Mouse (Mus musculus): ENCODE results near the gene Hdac9. TPM values are rescaled to one million over a fixed set of nuclear protein-coding genes. Genes with fewer than 3 reads are reported as not detected.
"Not testable (repeated sequence)": the region's sequence is repeated elsewhere in the genome, so short reads cannot be mapped to it uniquely, and the experiment has no call there.

Hdac9 gene
- total RNA-seq, 2 experiments from 2014 or later, result 3.6 to 4.0 TPM

DNA sequence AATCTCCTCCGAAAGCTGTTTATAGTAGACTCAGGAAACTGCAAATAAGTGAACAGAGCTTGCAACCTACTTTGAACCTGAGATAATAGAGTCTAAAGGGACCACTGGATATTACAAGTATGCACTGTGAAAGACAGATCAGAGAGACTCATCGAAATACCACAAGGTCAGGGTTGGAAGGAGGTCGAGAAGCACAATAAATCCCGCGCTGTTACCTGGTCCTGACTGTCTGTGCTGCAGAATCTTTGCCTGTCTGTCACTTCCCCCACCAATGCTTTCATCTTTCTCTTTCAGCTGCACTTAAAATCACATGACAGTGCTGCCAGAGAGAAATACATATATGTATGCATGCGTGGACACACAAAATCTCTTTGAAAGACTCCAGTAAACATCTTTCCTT is 760.6 kb downstream of the Hdac9 start:
- DNase-seq (ENCODE audit: low spot score in 2 of 2), result no peak

DNA sequence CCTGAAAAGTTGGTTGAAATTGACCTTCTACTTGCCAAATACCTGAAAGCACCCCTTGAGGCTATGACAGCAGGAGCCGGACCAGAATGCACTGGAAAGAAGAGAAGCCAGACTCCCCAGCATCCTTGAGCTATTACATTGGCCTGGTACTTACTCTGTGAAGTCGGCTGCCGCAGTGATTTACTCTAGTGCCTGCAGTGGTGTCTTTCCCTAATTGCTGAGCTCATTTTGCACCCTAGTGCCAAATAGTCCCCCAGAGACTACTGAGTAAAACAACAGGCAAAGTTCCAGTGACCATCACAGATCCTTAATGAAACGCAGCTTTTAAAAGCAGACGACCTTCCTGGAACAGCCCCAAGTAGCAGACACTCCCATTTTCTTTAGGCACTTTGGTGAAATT is 761.2 kb downstream of the Hdac9 start:
- no peak for DNase-seq (ENCODE audit: low spot score in 2 of 2)

DNA sequence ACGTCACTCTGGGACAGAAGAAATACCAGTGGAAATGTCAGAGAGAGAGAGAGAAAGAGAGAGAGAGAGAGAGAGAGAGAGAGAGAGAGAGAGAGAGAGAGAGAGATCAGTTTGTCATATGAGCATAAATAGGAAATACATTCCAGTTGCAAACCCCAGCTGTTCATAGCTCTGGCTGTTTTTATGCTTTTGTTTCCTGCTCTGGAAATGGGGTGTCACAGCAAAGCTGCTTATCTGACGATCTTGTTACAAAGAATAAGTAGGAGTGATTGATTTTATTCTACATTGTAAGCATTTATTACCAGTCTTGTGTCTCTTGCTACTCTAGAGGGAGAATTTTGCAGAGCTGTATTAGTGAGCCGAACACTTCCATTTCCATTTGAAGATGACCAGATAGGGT is 762.1 kb downstream of the Hdac9 start:
- no peak for DNase-seq (ENCODE audit: low spot score in 2 of 2)

DNA sequence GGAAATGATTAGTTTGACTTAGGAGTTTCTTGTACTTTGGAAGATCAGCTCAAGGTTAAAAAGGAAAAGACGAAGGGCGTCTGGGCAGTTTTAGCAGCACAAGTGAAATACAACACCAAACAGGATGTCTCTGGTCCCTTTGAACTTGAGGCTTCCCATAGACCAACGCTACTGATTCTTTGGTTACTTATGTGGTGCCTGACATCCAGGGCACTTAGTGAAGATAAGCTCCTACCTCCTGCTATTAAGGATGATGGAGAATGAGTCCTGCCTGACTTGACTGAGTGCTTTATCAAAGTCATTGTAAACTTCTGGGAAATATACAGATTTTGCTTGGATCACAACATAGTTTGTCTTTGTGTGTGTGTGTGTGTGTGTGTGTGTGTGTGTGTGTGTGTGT is 765.6 kb downstream of the Hdac9 start:
- no peak for DNase-seq (ENCODE audit: low spot score in 2 of 2)

DNA sequence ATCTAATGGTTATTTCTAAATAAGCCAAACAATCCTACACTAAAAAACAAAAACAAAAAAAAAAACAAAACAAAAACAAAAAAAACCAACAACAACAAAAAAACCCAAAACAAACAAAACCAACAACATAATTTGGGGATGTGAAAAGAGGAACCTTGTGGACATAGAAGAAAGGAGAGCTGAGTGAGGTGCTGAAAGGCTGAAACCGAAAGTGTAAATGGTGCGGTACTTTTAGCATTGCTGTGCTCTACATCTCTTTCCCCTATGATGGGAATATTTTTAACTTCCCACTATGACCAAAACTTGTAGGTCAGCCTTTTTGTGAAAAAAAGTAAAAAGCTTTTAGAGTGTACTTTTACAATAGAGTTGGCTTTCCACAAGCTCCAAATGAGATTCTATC is 774.2 kb downstream of the Hdac9 start:
- no peak for DNase-seq (ENCODE audit: low spot score in 2 of 2)

DNA sequence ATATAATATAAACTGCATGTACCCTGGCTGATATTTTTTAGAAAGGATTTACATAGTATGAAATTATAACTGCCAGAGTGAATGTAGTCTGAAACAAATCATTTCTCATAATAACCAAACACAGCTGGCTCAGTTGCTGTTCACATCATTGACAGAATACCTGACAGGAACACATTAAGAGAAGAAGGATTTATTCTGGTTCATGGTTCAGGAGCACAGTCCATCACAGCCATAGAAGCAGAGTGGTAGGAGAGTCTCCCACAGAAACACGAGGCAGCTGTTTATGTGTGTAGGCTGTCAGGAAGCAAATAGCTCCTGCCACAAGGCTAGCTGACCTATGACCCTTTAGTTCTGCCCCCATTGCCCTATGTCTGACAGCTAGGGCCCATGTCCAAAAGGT is 803.6 kb downstream of the Hdac9 start:
- DNase-seq (ENCODE audit: low spot score in 2 of 2), result no peak

DNA sequence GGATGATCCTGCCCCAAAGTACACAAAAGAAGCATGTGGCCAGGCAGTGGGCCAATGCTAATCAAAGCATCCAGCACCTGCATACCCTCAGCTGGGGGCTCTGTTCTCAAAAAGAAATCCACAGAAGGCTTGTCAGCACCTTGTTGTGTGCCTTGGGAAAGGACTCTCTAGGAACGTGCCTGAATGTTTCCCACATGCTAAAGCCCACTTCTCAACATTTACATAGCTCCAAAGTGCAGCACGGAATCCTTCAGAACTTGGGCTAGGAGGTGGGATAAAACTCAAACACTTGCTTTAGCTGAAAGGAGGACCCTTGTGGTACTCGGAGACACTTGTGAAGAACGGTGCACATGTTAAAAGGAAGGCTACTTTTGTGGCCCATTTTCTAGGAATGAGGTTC is 823.9 kb downstream of the Hdac9 start:
- no peak for DNase-seq (ENCODE audit: low spot score in 2 of 2)

DNA sequence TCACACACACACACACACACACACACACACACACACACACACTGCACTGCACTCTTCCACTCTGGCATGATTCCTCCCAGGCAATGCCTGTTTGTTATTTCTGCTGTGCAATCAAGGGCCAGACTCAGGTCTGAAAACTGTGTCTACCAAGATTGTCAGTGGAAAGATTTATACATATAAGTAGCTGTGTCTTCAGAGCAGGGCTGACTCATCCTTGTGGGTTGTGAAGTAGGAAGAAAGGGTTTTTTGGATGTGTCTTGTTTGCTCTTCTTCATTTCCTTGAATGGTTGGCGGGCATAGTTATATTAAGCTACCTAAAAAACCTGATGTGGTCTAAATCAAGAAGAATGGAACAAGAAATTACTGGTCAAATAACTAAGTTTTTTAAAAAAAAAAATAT is 825.0 kb downstream of the Hdac9 start:
- DNase-seq (ENCODE audit: low spot score in 2 of 2), result no peak

DNA sequence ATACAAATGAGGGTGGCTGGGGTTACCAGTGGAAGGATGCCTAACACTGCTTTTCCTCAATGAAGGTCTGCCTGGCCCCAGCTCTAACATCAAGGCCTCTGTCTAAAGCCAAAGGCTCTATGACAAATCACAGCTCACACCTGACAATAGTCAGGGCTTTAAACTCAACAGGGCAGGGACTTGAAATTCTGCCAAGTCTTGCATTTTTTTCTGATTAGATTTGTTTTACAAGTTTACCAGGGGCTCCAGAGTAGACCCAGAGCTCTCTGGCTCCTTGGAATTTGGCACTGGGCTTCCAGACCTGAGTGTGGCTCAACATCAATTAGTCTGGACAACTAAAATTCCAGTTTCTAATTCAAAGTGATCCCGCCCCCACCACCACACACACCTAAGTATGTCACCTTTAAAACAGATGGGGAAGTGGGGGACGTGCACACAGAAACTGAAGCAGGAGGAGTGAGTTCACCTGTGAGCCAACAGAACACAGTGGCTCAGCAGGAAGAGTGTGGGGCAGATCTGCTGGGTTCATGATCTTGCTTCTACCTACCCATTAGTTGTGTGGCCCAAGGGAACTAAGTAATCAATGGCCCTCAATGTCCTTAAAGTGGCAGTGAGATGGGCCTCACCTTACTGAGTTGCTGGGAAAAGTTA is 829.5 kb downstream of the Hdac9 start:
- DNase-seq (ENCODE audit: low spot score in 2 of 2), result no peak

DNA sequence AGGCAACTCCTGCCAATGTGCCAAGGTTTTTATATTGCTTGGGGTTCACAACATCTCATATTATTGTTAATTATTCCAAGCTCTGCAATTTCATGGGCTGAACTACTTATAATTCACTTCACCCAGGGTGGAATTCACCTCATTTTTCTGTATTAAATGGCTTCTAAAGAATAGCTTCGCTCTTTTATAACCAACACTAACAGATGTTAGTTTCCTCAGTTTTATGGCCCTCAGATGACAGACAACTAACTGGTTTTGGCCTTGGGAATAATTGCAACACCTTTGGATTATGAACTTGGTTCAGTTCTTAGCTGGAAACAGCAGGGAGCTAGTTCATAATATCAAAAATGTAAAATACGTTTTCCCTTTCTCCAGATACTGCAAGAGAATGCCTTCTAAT is 839.9 kb downstream of the Hdac9 start:
- DNase-seq (ENCODE audit: low spot score in 2 of 2), result no peak

DNA sequence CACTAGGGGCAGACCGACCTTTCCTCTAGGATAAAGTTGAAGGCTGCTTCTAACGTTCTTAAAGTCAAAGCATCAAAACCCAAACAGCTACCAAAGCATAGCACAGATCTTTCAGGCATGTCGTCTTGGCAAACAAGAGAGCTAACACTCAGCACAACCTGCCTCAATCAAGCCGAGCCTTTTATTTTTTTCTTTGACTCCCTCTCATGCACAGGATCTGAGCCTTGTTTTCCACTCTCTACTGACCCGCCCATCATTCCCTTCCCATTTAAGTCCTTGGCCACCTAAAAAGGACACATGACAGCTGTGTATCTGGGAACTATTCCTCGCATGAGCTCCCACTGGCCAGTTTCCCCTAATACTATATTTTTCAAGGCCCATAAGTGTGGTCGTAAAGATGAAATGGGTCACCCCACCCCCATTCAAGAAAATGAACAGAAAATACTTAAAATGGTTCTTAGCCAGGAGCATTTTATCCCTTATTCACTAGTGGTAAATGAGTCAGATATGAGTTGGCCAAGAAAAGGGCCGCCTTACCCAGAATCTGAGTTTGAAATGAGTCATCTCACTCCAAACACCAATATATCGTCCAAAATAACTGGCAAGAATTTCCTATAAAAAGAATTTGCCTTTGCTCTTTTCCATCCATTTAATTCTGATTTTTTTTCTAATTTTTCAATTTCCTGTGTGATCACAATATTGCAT is 840.9 kb downstream of the Hdac9 start:
- DNase-seq (ENCODE audit: low spot score in 2 of 2), result no peak

DNA sequence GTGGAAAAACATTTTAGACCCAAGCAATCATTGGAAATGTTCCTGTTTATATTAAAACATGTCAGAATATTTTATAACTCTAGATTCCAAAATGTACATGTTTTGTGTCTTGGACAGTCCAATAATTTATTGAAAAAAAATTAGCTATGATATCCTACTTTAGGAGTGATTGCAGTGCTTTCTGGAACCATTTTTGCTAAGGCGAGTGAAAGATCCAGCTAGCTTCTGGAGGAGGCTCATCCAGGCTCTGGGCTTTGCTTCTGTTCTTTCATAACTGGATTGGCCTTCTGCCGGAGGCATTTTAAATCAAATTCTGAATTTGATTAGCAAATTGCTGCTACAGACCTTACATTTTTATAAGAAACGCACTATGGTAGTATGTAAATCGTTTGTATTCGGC is 864.4 kb downstream of the Hdac9 start:
- DNase-seq (ENCODE audit: low spot score in 2 of 2), result no peak

DNA sequence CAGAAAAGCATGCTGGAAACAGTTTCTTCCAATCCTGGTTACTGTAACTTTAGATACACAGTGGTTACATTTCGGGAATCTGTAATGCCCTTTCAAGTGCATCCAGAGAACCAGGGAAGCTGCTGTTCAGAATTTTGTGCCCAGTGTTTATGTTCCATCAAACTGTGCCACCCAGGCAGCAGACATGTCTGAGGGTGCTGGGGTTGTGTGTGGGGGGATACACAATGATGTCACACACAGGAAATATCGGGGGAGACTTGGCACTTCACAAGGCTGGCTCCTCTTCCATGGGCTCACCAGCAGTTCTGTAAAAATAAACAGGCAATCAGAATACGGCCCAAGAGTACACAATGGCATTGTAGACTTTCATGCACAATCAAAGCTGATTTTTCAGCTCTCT is 864.9 kb downstream of the Hdac9 start:
- DNase-seq (ENCODE audit: low spot score in 2 of 2), result no peak

DNA sequence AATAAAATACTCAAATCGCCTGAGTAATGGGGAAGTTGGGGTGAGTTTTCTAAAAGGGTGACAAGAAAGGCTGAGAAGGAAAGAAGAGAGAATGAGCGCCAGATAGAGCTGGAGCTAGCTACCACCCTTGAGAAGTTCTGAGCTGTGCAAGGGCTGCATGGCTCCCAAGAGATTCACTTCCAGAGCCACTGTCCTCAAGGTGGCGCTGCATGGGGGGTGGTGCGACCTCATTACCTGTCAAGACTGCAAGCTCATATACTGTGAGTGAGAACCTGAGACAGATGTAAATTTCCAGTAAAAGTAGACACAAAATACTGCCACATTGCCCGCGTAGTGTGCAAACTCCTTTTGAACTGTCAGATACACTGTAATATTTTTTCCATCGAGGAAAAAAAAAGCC is 865.8 kb downstream of the Hdac9 start:
- no peak for DNase-seq (ENCODE audit: low spot score in 2 of 2)

DNA sequence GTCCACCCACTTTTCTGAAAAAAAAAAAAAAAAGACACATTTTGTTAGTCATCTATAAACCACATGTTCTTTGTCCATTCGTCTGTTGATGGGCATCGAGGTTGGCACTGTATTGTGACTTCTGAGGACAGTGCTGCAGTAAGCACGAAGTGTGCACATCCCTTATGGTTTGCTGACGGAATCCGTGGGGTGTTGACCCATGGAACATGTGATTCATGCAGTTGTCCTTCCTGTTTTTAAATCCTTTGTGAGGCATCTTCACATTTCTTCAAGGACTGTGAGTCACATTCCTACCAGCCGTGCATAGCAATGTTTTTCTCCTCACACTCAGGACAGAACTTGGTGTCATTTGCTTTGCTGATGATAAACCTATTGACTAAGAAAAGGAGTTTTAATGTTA is 875.9 kb downstream of the Hdac9 start:
- no peak for DNase-seq (ENCODE audit: low spot score in 2 of 2)

DNA sequence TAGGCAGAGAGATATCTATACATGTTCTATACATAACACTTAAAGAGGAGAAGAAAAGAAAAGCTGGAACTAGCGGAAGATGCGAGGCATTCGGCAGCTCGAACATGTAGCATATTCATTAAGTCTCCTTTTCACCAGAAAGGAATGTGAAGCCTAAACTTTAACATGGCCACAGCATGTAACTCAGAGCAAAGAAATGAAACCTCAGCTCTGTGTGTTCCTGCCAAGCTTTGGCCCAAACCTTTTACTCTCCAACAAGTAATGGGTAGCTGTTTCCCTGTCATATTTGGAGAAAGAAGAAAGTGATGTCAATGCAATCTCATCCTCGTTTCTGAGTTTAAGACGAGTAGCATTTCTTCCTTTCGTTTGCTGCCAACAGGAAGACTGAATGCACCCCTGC is 876.8 kb downstream of the Hdac9 start:
- DNase-seq (ENCODE audit: low spot score in 2 of 2), result no peak

DNA sequence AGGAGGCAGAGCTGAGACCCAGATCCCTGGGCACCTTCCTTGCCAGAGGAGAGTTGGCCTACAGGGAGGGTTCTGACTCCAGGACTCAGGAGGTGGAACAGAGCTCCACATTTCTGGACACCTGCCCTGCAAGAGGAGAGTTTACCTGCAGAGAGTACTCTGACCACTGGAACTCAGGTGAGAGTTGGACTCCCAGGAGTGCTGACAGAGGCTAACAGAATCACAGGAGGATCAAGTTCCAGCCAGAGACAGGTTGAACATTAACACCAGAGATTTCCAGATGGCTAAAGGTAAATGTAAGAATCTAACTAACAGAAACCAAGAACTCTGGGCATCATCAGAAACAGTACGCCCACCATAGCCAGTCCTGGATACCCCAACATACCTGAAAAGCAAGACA is 907.1 kb downstream of the Hdac9 start:
- not testable (repeated sequence) for DNase-seq (ENCODE audit: low spot score in 2 of 2)

Other genes with a start within 250 kb of the Hdac9 start
- not detected for gene Prps1l1, start 67.7 kb upstream of the Hdac9 start, total RNA-seq (2021)
- gene Snx13, start 130.1 kb upstream of the Hdac9 start, total RNA-seq (2021), result 10 to 100 TPM; 32.3 to 35.1 TPM